Mouse (Mus musculus) gonadal fat pad, adult 2 months (tissue): ENCODE results near the gene Pdk2. TPM values are rescaled to one million over a fixed set of nuclear protein-coding genes. Genes with fewer than 3 reads are reported as not detected.
A peak's percentile ranks its signal among the peaks of the same experiment; 100 is the strongest.

Experiments
- DNase-seq: peaks from one replicate; pipeline ENCODE4 v3.0.0-alpha.2; 2012; ENCODE audit warnings: low read depth
- polyA plus RNA-seq: library from polyadenylated mRNA; depleted of rRNA; stranded (reverse); fragments of >200 nt; gene quantifications from 2 replicates; pipeline ENCODE4 v1.2.3, GENCODE M21; 2012; rRNA removed

The Pdk2 gene
- polyA plus RNA-seq = 143 and 204 TPM in 2 replicates

GRCm38 (mm10) chr11:95041139-95041609, at the start of gene Pdk2:
Gene Pdk2, minus strand, starts transcription at chr11:95041354.
- DNase-seq = peak; percentile 66

GRCm38 (mm10) chr11:95088857-95089779, 48.0 kb upstream of the Pdk2 start:
- no peak for DNase-seq

GRCm38 (mm10) chr11:95088286-95088685, 47.1 kb upstream of the Pdk2 start:
- no peak for DNase-seq

GRCm38 (mm10) chr11:95087301-95088228, 46.4 kb upstream of the Pdk2 start:
- no peak for DNase-seq

- no peak for DNase-seq
These were observed 45.1 kb upstream of the Pdk2 start for GRCm38 (mm10) chr11:95086229-95086628.

- DNase-seq = no peak
These were observed 44.6 kb upstream of the Pdk2 start for GRCm38 (mm10) chr11:95085710-95086109.

- no peak for DNase-seq
These were observed 43.7 kb upstream of the Pdk2 start for GRCm38 (mm10) chr11:95084811-95085382.

GRCm38 (mm10) chr11:95084175-95084574, 43.0 kb upstream of the Pdk2 start:
- no peak for DNase-seq

- DNase-seq = no peak
These were observed 41.7 kb upstream of the Pdk2 start for GRCm38 (mm10) chr11:95082896-95083295.

GRCm38 (mm10) chr11:95080783-95081182, 39.6 kb upstream of the Pdk2 start:
- no peak for DNase-seq

GRCm38 (mm10) chr11:95079256-95079875, 38.2 kb upstream of the Pdk2 start:
- DNase-seq = no peak

- no peak for DNase-seq
These were observed 36.8 kb upstream of the Pdk2 start for GRCm38 (mm10) chr11:95077956-95078355.

GRCm38 (mm10) chr11:95076536-95077111, 35.5 kb upstream of the Pdk2 start, which contains the start of gene Itga3:
Gene Itga3, minus strand, starts transcription at chr11:95076801.
- DNase-seq = no peak

- DNase-seq = no peak
These were observed 34.9 kb upstream of the Pdk2 start for GRCm38 (mm10) chr11:95076041-95076535.

GRCm38 (mm10) chr11:95075197-95076040, 34.3 kb upstream of the Pdk2 start:
- no peak for DNase-seq

- no peak for DNase-seq
These were observed 33.5 kb upstream of the Pdk2 start for GRCm38 (mm10) chr11:95074694-95075093.

- DNase-seq = no peak
These were observed 32.7 kb upstream of the Pdk2 start for GRCm38 (mm10) chr11:95073835-95074234.

- no peak for DNase-seq
These were observed 31.6 kb upstream of the Pdk2 start for GRCm38 (mm10) chr11:95072804-95073203.

- DNase-seq = no peak
These were observed 31.0 kb upstream of the Pdk2 start for GRCm38 (mm10) chr11:95072136-95072535.

- DNase-seq = no peak
These were observed 30.1 kb upstream of the Pdk2 start for GRCm38 (mm10) chr11:95071266-95071665.
